Mouse (Mus musculus) hindbrain, postnatal 0 days (tissue): Measurements from ENCODE around the gene Unc13d. TPM values are rescaled to one million over a fixed set of nuclear protein-coding genes. Genes with fewer than 3 reads are reported as not detected.
"Not testable (repeated sequence)": the region's sequence is repeated elsewhere in the genome, so short reads cannot be mapped to it uniquely, and the experiment has no call there.

Experiments used
- ATAC-seq: fragments of 200-750 bp; cut with Nextera tagmentation; 2 replicates; pipeline ENCODE4 v1.8.0; 2017; ENCODE audit warnings: mild to moderate bottlenecking, moderate TSS enrichment, moderate library complexity
- DNase-seq: peaks from one replicate; pipeline ENCODE4 v3.0.0-alpha.2; 2015; ENCODE audit warnings: low spot score
- H3K27ac ChIP-seq: fragments of 300-500 bp; sonication (generic); 2 replicates; pipeline ENCODE4 v1.5.1; 2014; ENCODE audit warnings: mild to moderate bottlenecking
- H3K27me3 ChIP-seq: fragments of 300-500 bp; sonication (generic); 2 replicates; pipeline ENCODE4 v1.6.1; 2014; ENCODE audit warnings: low read length, mixed read lengths; ENCODE audit not compliant: insufficient read depth
- H3K36me3 ChIP-seq: fragments of 300-500 bp; sonication (generic); 2 replicates; pipeline ENCODE4 v1.6.1; 2014; ENCODE audit warnings: low read length, mixed read lengths; ENCODE audit not compliant: insufficient read depth
- H3K4me1 ChIP-seq: fragments of 300-500 bp; sonication (generic); 2 replicates; pipeline ENCODE4 v1.6.1; 2014; ENCODE audit warnings: antibody characterized with exemption, low read length, mixed read lengths; ENCODE audit not compliant: insufficient read depth
- H3K4me2 ChIP-seq: fragments of 300-500 bp; sonication (generic); 2 replicates; pipeline ENCODE4 v1.6.1; 2014; ENCODE audit warnings: low read depth, mild to moderate bottlenecking, low read length, moderate library complexity, mixed read lengths
- H3K4me3 ChIP-seq: fragments of 300-500 bp; sonication (generic); 2 replicates; pipeline ENCODE4 v1.5.1; 2014; ENCODE audit warnings: low read length
- H3K9ac ChIP-seq: fragments of 300-500 bp; sonication (generic); replicated peaks from 2 replicates; pipeline ENCODE4 v1.6.1; 2014; ENCODE audit warnings: mild to moderate bottlenecking, low read length, moderate library complexity, mixed read lengths
- H3K9me3 ChIP-seq: fragments of 300-500 bp; sonication (generic); 2 replicates; pipeline ENCODE4 v1.6.1; 2016; ENCODE audit warnings: low read length, mixed read lengths
- CTCF ChIP-seq: IDR thresholded peaks from 2 replicates; pipeline ENCODE4 v1.5.1; 2016; ENCODE audit warnings: antibody characterized with exemption, control low read depth, low read depth
- WGBS: fragments of 180-500 bp; shearing (Covaris S2); extraction: QIAGEN DNeasy Blood & Tissue Kit; methylation state at CpG from one replicate; pipeline ENCODE4 v1.1.7; 2014; 5-methylcytosine and 5-hydroxymethylcytosine counted together
- polyA plus RNA-seq: library from polyadenylated mRNA; unstranded; fragments of >200 nt; fragmentation: Nextera tagmentation; extraction: Ambion mirVana; gene quantifications from 2 replicates; pipeline ENCODE4 v1.2.1, GENCODE M21; 2015
- total RNA-seq: library from RNA; depleted of rRNA; stranded (reverse); fragments of >200 nt; gene quantifications from 2 replicates; pipeline ENCODE4 v1.2.3, GENCODE M21; 2014

Unc13d gene
- total and polyA plus RNA-seq, 2 experiments from 2014 or later: 0.65 to 1.3 TPM

DNA sequence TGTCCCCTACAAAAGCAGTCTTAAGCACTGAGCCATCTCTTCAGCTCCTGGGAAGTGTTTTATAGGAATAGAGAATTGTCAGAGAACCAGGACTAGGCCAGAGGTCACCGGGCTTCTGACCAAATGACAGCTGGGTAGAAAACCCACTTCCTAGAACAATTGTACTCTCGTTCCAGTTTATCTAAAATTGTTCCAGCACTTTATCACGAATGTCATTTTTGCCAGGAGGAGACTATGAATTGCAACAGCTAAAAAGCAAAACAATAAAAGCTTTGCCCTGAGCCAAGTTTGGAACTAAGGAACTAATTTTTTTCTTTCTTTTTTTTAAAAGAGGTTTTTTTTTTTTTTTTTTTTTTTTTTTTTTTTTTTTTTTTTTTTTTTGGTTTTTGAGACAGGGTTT lies 17.8 kb upstream of the Unc13d start:
- Histone ChIP-seq H3K27ac (no peak overlapping the region), H3K9me3 (no peaks in the 10 kb centered on the region), H3K4me2 (no peak overlapping the region), H3K4me1 (no peaks in the 10 kb centered on the region), H3K4me3 (no peak overlapping the region), H3K9ac (no peak overlapping the region), H3K27me3 (no peaks in the 10 kb centered on the region), H3K36me3 (no peaks in the 10 kb centered on the region)
- no peak for TF ChIP-seq CTCF
- ATAC-seq (no peak), DNase-seq (no peak)
- WGBS: 58% methylated on average over 3 of the region's 3 CpGs

- 69% methylated on average over 16 of the region's 16 CpGs for WGBS
- no peak overlapping the region for H3K9ac ChIP-seq
- no peak for DNase-seq
- ATAC-seq: no peak
- H3K4me1 ChIP-seq: no peaks in the 10 kb centered on the region
- no peaks in the 10 kb centered on the region for H3K27me3 ChIP-seq
- no peak for TF ChIP-seq CTCF
- H3K36me3 ChIP-seq: no peaks in the 10 kb centered on the region
- H3K27ac ChIP-seq: no peak overlapping the region
- no peaks in the 10 kb centered on the region for H3K9me3 ChIP-seq
- no peak overlapping the region for H3K4me2 ChIP-seq
- H3K4me3 ChIP-seq: no peak overlapping the region
Measured at GRCm38 (mm10) chr11:116093771-116094565, 16.2 kb upstream of the Unc13d start.

- not testable (repeated sequence) for H3K36me3 ChIP-seq, H3K4me3 ChIP-seq, ATAC-seq, H3K27me3 ChIP-seq, H3K9me3 ChIP-seq, H3K4me2 ChIP-seq, H3K9ac ChIP-seq, DNase-seq, H3K4me1 ChIP-seq, H3K27ac ChIP-seq
- WGBS: 94% methylated on average over 6 of the region's 6 CpGs
Measured at GRCm38 (mm10) chr11:116092959-116093358, 15.2 kb upstream of the Unc13d start.

- TF ChIP-seq CTCF: no peak
- no peak overlapping the region for H3K27ac ChIP-seq
- H3K4me2 ChIP-seq: no peak overlapping the region
- no peaks in the 10 kb centered on the region for H3K27me3 ChIP-seq
- ATAC-seq (no peak), DNase-seq (no peak)
- WGBS: 84% methylated on average over 6 of the region's 6 CpGs
- no peak overlapping the region for H3K4me3 ChIP-seq
- no peaks in the 10 kb centered on the region for H3K36me3 ChIP-seq
- H3K9me3 ChIP-seq: no peaks in the 10 kb centered on the region
- H3K4me1 ChIP-seq: no peaks in the 10 kb centered on the region
- H3K9ac ChIP-seq: no peak overlapping the region
Measured at GRCm38 (mm10) chr11:116091591-116091990, 13.8 kb upstream of the Unc13d start.

DNA sequence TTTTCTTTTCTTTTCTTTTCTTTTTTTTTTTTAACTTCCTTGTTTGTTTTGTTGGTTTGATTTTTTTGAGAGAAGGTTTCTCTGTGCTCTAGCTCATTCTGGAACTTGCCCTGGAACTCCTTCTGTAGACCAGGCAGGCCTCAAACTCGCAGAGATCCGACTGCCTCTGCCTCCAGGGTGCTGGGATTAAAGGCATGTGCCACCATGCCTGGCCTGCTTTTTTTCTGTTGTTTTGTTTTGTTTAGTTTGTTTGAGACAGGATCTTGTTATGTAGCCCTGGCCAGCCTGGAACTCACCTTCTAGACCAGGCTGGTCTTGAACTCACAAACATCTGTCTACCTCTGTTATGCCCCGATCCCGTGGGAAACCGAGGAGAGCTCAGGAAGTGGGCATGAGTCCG lies 11.8 kb upstream of the Unc13d start:
- Histone ChIP-seq H3K4me1 (peaks cover 8% of the 10 kb centered on the region; the same call in 1 of the 2 replicates), H3K9ac (no peak overlapping the region), H3K9me3 (no peaks in the 10 kb centered on the region), H3K36me3 (no peaks in the 10 kb centered on the region), H3K27me3 (no peaks in the 10 kb centered on the region), H3K4me3 (no peak overlapping the region), H3K4me2 (no peak overlapping the region), H3K27ac (no peak overlapping the region)
- 92% methylated on average over 6 of the region's 6 CpGs for WGBS
- no peak for ATAC-seq
- no peak for TF ChIP-seq CTCF
- DNase-seq: no peak

DNA sequence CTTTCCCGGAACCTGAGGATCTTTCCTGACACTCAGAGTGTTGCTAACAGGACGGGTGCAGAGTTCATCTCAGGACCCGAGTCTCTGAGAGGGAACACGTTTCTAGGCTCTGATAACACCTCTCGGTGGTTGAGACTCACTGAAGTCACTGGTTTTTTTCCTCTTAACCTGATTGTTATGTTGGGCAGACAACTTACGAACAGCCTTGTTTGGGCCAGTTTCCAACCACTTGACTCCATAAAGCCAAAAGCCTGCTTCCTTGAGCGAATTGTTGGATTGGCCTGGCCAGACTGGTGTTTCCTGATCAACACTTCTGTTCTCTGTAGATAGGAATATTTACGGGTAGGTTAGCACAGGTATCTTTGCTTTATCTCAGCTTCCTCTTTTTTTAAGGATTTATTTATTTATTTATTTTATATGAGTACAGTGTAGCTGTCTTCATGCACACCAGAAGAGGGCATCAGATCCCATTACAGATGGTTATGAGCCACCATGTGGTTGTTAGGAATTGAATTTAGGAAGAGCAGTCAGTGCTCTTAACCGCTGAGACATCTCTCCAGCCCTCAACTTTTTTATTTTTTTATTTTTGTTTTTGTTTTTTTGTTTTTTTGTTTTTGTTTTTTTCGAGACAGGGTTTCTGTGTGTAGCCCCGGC lies 11.1 kb upstream of the Unc13d start:
- H3K4me3 ChIP-seq: no peak overlapping the region
- no peak overlapping the region for H3K27ac ChIP-seq
- no peaks in the 10 kb centered on the region for H3K9me3 ChIP-seq
- no peak overlapping the region for H3K4me2 ChIP-seq
- no peak for DNase-seq
- H3K27me3 ChIP-seq: no peaks in the 10 kb centered on the region
- WGBS: 84% methylated on average over 11 of the region's 11 CpGs
- peak; percentile 31 for TF ChIP-seq CTCF
- H3K9ac ChIP-seq: no peak overlapping the region
- no peaks in the 10 kb centered on the region for H3K36me3 ChIP-seq
- ATAC-seq: no peak
- H3K4me1 ChIP-seq: peaks cover 8% of the 10 kb centered on the region; the same call in 1 of the 2 replicates

DNA sequence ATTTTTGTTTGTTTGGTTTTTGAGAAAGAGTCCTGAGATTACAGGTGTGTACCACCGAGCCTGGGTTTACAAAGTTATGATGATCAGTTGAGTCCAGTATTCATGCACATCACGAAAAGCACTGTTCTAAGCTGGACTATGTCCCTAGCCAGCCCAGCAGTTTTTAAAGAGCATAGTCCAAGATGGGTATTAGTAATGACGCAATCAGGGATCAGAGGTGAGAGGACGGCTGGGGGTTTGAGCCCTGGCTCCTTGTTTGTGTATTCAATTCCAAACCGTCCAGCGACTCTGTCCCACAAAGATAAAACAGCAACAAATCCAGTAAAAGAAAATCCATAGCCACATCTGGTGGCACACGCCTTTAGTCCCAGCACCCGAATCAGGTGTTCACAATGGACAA lies 10.4 kb upstream of the Unc13d start:
- no peak overlapping the region for H3K9ac ChIP-seq
- no peak overlapping the region for H3K4me3 ChIP-seq
- no peak overlapping the region for H3K27ac ChIP-seq
- H3K27me3 ChIP-seq: no peaks in the 10 kb centered on the region
- ATAC-seq: no peak
- H3K4me1 ChIP-seq: peaks cover 8% of the 10 kb centered on the region; the same call in 1 of the 2 replicates
- H3K4me2 ChIP-seq: no peak overlapping the region
- peaks cover 6% of the 10 kb centered on the region for H3K36me3 ChIP-seq
- H3K9me3 ChIP-seq: no peaks in the 10 kb centered on the region
- TF ChIP-seq CTCF: no peak
- DNase-seq: no peak
- 80% methylated on average over 8 of the region's 8 CpGs for WGBS
